In the genomic region with DNA sequence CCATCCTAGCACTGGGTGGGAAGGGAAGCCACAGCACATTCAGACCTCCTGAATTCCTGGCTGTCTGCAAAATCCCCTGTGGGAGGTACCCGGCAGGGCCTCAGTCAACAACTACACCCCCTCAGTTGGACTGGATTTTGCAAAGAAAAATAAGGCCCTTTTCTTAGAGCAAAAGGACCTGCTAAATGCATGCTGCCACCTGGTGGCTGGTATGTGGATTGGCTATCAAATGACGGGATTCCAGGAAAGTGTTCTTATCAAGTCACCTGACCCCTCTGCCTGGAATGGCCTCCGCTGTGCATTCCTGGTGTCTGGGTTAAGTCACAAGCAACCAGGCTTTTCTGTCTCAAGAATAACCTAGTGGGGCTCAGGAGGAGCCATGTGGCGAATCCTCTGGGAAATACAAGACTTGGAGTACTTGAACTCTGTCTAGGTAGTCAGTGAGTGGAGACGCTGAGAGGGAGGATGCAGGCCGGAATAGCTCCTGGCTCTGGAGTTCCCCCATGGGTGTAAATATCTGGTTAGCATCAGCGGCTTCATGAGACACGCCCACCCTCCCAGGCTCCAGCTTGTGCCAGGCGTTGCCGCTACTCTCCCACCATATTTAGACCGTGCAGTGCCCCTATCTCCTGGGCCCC, we compare ENCODE assay signal across 9 mouse cellular contexts. TPM values are rescaled to one million over a fixed set of nuclear protein-coding genes. Genes with fewer than 3 reads are reported as not detected.
A peak's percentile ranks its signal among the peaks of the same experiment; 100 is the strongest.
DNase-seq lines count a peak whose midpoint lies in the region; ATAC-seq and TF ChIP-seq lines count a peak whose summit lies in the region.
"Had no signal": no experiment of that assay in that cellular context is flagged by ENCODE, and none has a peak within 500 bp of the region (broad histone marks: within the 10 kb centered on the region; RNA-seq: fewer than 3 reads in every experiment).

No protein-coding gene starts in this region.

- no peaks in the 10 kb centered on the region for H3K9me3 ChIP-seq in forebrain, postnatal 0 days (ENCODE audit: low read length)
- H3K9me3 ChIP-seq in lung, embryonic 15.5 days: no peaks in the 10 kb centered on the region

- H3K36me3 ChIP-seq in forebrain, postnatal 0 days (ENCODE audit: insufficient read depth): no peaks in the 10 kb centered on the region
- peaks cover 49% of the 10 kb centered on the region for H3K36me3 ChIP-seq in lung, embryonic 15.5 days

- H3K4me2 ChIP-seq in forebrain, postnatal 0 days (ENCODE audit: low read depth): no peak overlapping the region
- H3K4me2 ChIP-seq in lung, embryonic 15.5 days: peak overlapping the region; percentile 16; the same call in 1 of the 2 replicates

- peak; percentile 56 for ATAC-seq in forebrain, postnatal 0 days
- ATAC-seq in lung, embryonic 15.5 days (ENCODE audit: borderline replicate concordance, extremely low read depth, low FRiP score, low TSS enrichment): peak; percentile 66; the same call in 1 of the 2 replicates

- H3K27me3 ChIP-seq in forebrain, postnatal 0 days (ENCODE audit: insufficient read depth, low read length): no peaks in the 10 kb centered on the region
- no peaks in the 10 kb centered on the region for H3K27me3 ChIP-seq in lung, embryonic 15.5 days

- peak; percentile 93 for TF ChIP-seq CTCF in forebrain, postnatal 0 days (IDR thresholded peaks at IDR 0.05; ENCODE audit: low read depth)

- H3K4me3 ChIP-seq in forebrain, postnatal 0 days (ENCODE audit: low read depth, low read length): no peak overlapping the region
- H3K4me3 ChIP-seq in lung, embryonic 15.5 days: no peak overlapping the region

- no peak overlapping the region for H3K9ac ChIP-seq in forebrain, postnatal 0 days
- no peak overlapping the region for H3K9ac ChIP-seq in lung, embryonic 15.5 days

- WGBS in forebrain, postnatal 0 days: 53% methylated on average over 11 of the region's 11 CpGs
- WGBS in lung, embryonic 15.5 days: 25% methylated on average over 11 of the region's 11 CpGs

- H3K27ac ChIP-seq in forebrain, postnatal 0 days (ENCODE audit: low read depth, low read length): no peak overlapping the region
- H3K27ac ChIP-seq in lung, embryonic 15.5 days: peak overlapping the region; percentile 51
- H3K27ac ChIP-seq: macrophage had no signal

- no peaks in the 10 kb centered on the region for H3K4me1 ChIP-seq in forebrain, postnatal 0 days (ENCODE audit: insufficient read depth)
- H3K4me1 ChIP-seq in lung, embryonic 15.5 days: peaks cover 16% of the 10 kb centered on the region

- peak; percentile 66 for DNase-seq in MEL-GATA-1-ER (ENCODE audit: extremely low read depth, low read depth)
- peak; percentile 39 for DNase-seq in cerebellum, adult 11 months
- DNase-seq in forebrain, postnatal 0 days: peak; percentile 87
- peak; percentile 88 for DNase-seq in heart, postnatal 4 days
- DNase-seq in layer of hippocampus, adult 9-10 months (ENCODE audit: low spot score): peak; percentile 24
- peak; percentile 91 for DNase-seq in retina, postnatal 1 day
- DNase-seq in urinary bladder, adult 2 months (ENCODE audit: low spot score): peak; percentile 55

RNA-seq across cellular contexts. Expression of gene Tmem98, which starts 8.2 kb away (rescaled TPM):
- 15.7 and 18.3 TPM in 2 replicates for total RNA-seq in forebrain, postnatal 0 days (2014; rRNA removed)
- polyA plus RNA-seq in forebrain, postnatal 0 days (2015; fragmentation: Nextera tagmentation; extraction: Ambion mirVana): 20.5 and 20.8 TPM in 2 replicates
- total RNA-seq in heart, postnatal 4 days (2021): 10 to 100 TPM; 50.9 to 53.6 TPM
- 132 and 133 TPM in 2 replicates for polyA plus RNA-seq in lung, embryonic 15.5 days (2015; fragmentation: Nextera tagmentation; extraction: Ambion mirVana)
- 66.0 and 70.3 TPM in 2 replicates for polyA plus RNA-seq in urinary bladder, adult 2 months (2012; rRNA removed)
- polyA plus RNA-seq: macrophage had no signal

RNA-seq across cellular contexts. Expression of gene Myo1d, which starts 38.4 kb away (rescaled TPM):
- total RNA-seq in forebrain, postnatal 0 days (2014; rRNA removed): 1.7 and 3.4 TPM in 2 replicates
- polyA plus RNA-seq in forebrain, postnatal 0 days (2015; fragmentation: Nextera tagmentation; extraction: Ambion mirVana): 0.88 and 1.2 TPM in 2 replicates
- total RNA-seq in heart, postnatal 4 days (2021): 10 to 100 TPM; 17.4 to 18.5 TPM
- polyA plus RNA-seq in lung, embryonic 15.5 days (2015; fragmentation: Nextera tagmentation; extraction: Ambion mirVana): 16.0 and 18.8 TPM in 2 replicates
- polyA plus RNA-seq in urinary bladder, adult 2 months (2012; rRNA removed): 23.3 and 34.3 TPM in 2 replicates

RNA-seq across cellular contexts. Expression of gene Spaca3, which starts 40.0 kb away (rescaled TPM):
- not detected in 2 replicates for total RNA-seq in forebrain, postnatal 0 days (2014; rRNA removed)
- not detected in 2 replicates for polyA plus RNA-seq in forebrain, postnatal 0 days (2015; fragmentation: Nextera tagmentation; extraction: Ambion mirVana)
- total RNA-seq in heart, postnatal 4 days (2021): not detected
- not detected in 2 replicates for polyA plus RNA-seq in lung, embryonic 15.5 days (2015; fragmentation: Nextera tagmentation; extraction: Ambion mirVana)
- polyA plus RNA-seq in urinary bladder, adult 2 months (2012; rRNA removed): not detected in 2 replicates
- polyA plus RNA-seq: macrophage had no signal

Comparison
In these comparisons a context has a peak if more than half of its experiments do, and no peak if none do; other contexts are left out.
1. DNase-seq: peak in every context shown above with its lines; median percentile 91 in retina, postnatal 1 day; 88 in heart, postnatal 4 days; 87 in forebrain, postnatal 0 days; 66 in MEL-GATA-1-ER; 55 in urinary bladder, adult 2 months; 39 in cerebellum, adult 11 months; 24 in layer of hippocampus, adult 9-10 months.